Mouse (Mus musculus) MEL (cell line): ENCODE measurements around the gene Nxnl1. TPM values are rescaled to one million over a fixed set of nuclear protein-coding genes. Genes with fewer than 3 reads are reported as not detected.
A peak's percentile ranks its signal among the peaks of the same experiment; 100 is the strongest.

Experiments
- DNase-seq: peaks from one replicate; pipeline ENCODE4 v3.0.0; 2011; ENCODE audit warnings: low read depth, low spot score
- H3K27ac ChIP-seq: 2 replicates; pipeline ENCODE4 v1.5.1; 2012; ENCODE audit warnings: low read depth, mild to moderate bottlenecking, control low read depth, low read length, moderate library complexity; ENCODE audit not compliant: control insufficient read depth
- H3K27me3 ChIP-seq, 2 experiments: fragments of 150-350 bp in 1 of 2; sonication (generic) in 1 of 2; 2 replicates each; pipeline ENCODE4 v1.6.1; 2012; ENCODE audit warnings: low read length in 2 of 2, mild to moderate bottlenecking in 2 of 2, improper control_type of control experiment in 1 of 2, moderate library complexity in 1 of 2; ENCODE audit not compliant: insufficient read depth in 2 of 2, control insufficient read depth in 1 of 2
- H3K36me3 ChIP-seq, 2 experiments: 2 replicates each; pipeline ENCODE4 v1.6.1; 2012 to 2014; ENCODE audit warnings: low read length in 2 of 2, improper control_type of control experiment in 1 of 2, inconsistent platforms in 1 of 2, mild to moderate bottlenecking in 1 of 2; ENCODE audit not compliant: insufficient read depth in 2 of 2, control insufficient read depth in 1 of 2
- H3K4me1 ChIP-seq, 2 experiments: fragments of 150-350 bp in 1 of 2; sonication (generic) in 1 of 2; 2 replicates each; pipeline ENCODE4 v1.6.1; 2012; ENCODE audit warnings: low read length in 2 of 2, improper control_type of control experiment in 1 of 2, mild to moderate bottlenecking in 1 of 2; ENCODE audit not compliant: insufficient read depth in 2 of 2, control insufficient read depth in 1 of 2
- H3K4me3 ChIP-seq, 2 experiments: fragments of 150-350 bp in 1 of 2; sonication (generic) in 1 of 2; 2 replicates each; pipeline ENCODE4 v1.5.1; 2012; ENCODE audit warnings: low read depth in 2 of 2, low read length in 2 of 2, mild to moderate bottlenecking in 2 of 2, moderate library complexity in 2 of 2, control low read depth in 1 of 2, improper control_type of control experiment in 1 of 2; ENCODE audit not compliant: control insufficient read depth in 1 of 2, insufficient read depth in 1 of 2
- H3K79me2 ChIP-seq: 2 replicates; pipeline ENCODE4 v1.6.1; 2012; ENCODE audit warnings: mild to moderate bottlenecking, low read length, moderate library complexity; ENCODE audit not compliant: control insufficient read depth, poor library complexity, insufficient read depth
- H3K9ac ChIP-seq: 2 replicates; pipeline ENCODE4 v1.6.1; 2012; ENCODE audit warnings: low read depth, mild to moderate bottlenecking, control low read depth, low read length, moderate library complexity; ENCODE audit not compliant: control insufficient read depth, poor library complexity, severe bottlenecking
- H3K9me3 ChIP-seq: fragments of 150-350 bp; sonication (generic); replicated peaks from 2 replicates; pipeline ENCODE4 v1.6.1; 2012; ENCODE audit warnings: mild to moderate bottlenecking, low read length, improper control_type of control experiment, moderate library complexity; ENCODE audit not compliant: insufficient read depth
- BHLHE40 ChIP-seq: IDR thresholded peaks from 2 replicates; pipeline ENCODE4 v1.6.1; 2012; ENCODE audit warnings: low read depth, mild to moderate bottlenecking, inconsistent platforms, low read length, improper control_type of control experiment, borderline replicate concordance
- CTCF ChIP-seq, 3 experiments: IDR thresholded peaks in 2 of 3; conservative IDR thresholded peaks in 1 of 3; 2 replicates each; pipeline ENCODE4 v1.5.1; 2011 to 2012; ENCODE audit warnings: low read length in 3 of 3, low read depth in 2 of 3, mild to moderate bottlenecking in 2 of 3, improper control_type of control experiment in 1 of 3, inconsistent platforms in 1 of 3, mixed read lengths in 1 of 3, moderate library complexity in 1 of 3; ENCODE audit not compliant: control insufficient read depth in 1 of 3, insufficient read depth in 1 of 3, poor library complexity in 1 of 3, severe bottlenecking in 1 of 3
- ELF1 ChIP-seq: IDR thresholded peaks from 2 replicates; pipeline ENCODE4 v1.6.1; 2014; ENCODE audit warnings: low read depth, mild to moderate bottlenecking, inconsistent platforms, low read length, improper control_type of control experiment, moderate library complexity
- ETS1 ChIP-seq: IDR thresholded peaks from 2 replicates; pipeline ENCODE4 v1.6.1; 2012; ENCODE audit warnings: low read depth, mild to moderate bottlenecking, inconsistent platforms, low read length, improper control_type of control experiment, moderate library complexity
- HCFC1 ChIP-seq: IDR thresholded peaks from 2 replicates; pipeline ENCODE4 v1.6.1; 2012; ENCODE audit warnings: low read depth, mild to moderate bottlenecking, inconsistent platforms, low read length, improper control_type of control experiment, moderate library complexity
- KAT2A ChIP-seq: conservative IDR thresholded peaks from 2 replicates; pipeline ENCODE4 v1.6.1; 2012; ENCODE audit warnings: low read depth, low read length, improper control_type of control experiment, inconsistent platforms
- MAFK ChIP-seq: IDR thresholded peaks from 2 replicates; pipeline ENCODE4 v1.6.1; 2011; ENCODE audit warnings: low read depth, mild to moderate bottlenecking, low read length, improper control_type of control experiment, borderline replicate concordance
- MAZ ChIP-seq: IDR thresholded peaks from 2 replicates; pipeline ENCODE4 v1.6.1; 2012; ENCODE audit warnings: low read depth, mild to moderate bottlenecking, inconsistent platforms, low read length, improper control_type of control experiment
- MXI1 ChIP-seq: IDR thresholded peaks from 2 replicates; pipeline ENCODE4 v1.6.1; 2011; ENCODE audit warnings: mild to moderate bottlenecking, low read depth, low read length, improper control_type of control experiment
- MYB ChIP-seq: IDR thresholded peaks from 2 replicates; pipeline ENCODE4 v1.6.1; 2011; ENCODE audit warnings: mild to moderate bottlenecking, low read depth, low read length, improper control_type of control experiment
- MYC ChIP-seq: IDR thresholded peaks from 2 replicates; pipeline ENCODE4 v1.6.1; 2011; ENCODE audit warnings: low read depth, mild to moderate bottlenecking, low read length, improper control_type of control experiment, moderate library complexity
- POLR2AphosphoS2 ChIP-seq: IDR thresholded peaks from 2 replicates; pipeline ENCODE4 v1.6.1; 2011; ENCODE audit warnings: low read length, improper control_type of control experiment
- RAD21 ChIP-seq: IDR thresholded peaks from 2 replicates; pipeline ENCODE4 v1.6.1; 2011; ENCODE audit warnings: mild to moderate bottlenecking, low read depth, low read length, improper control_type of control experiment
- RCOR1 ChIP-seq: IDR thresholded peaks from 2 replicates; pipeline ENCODE4 v1.6.1; 2012; ENCODE audit warnings: low read depth, mild to moderate bottlenecking, inconsistent platforms, low read length, improper control_type of control experiment
- SIN3A ChIP-seq: IDR thresholded peaks from 2 replicates; pipeline ENCODE4 v1.6.1; 2012; ENCODE audit warnings: low read length, improper control_type of control experiment, inconsistent platforms
- SMC3 ChIP-seq: IDR thresholded peaks from 2 replicates; pipeline ENCODE4 v1.6.1; 2011; ENCODE audit warnings: low read depth, low read length, improper control_type of control experiment
- TBP ChIP-seq: IDR thresholded peaks from 2 replicates; pipeline ENCODE4 v1.8.0; 2011; ENCODE audit warnings: low read depth, low read length, improper control_type of control experiment
- USF1 ChIP-seq: IDR thresholded peaks from 2 replicates; pipeline ENCODE4 v1.6.1; 2014; ENCODE audit warnings: low read depth, mild to moderate bottlenecking, inconsistent platforms, low read length, improper control_type of control experiment, moderate library complexity
- ZC3H11A ChIP-seq: IDR thresholded peaks from 2 replicates; pipeline ENCODE4 v1.6.1; 2012; ENCODE audit warnings: low read depth, mild to moderate bottlenecking, inconsistent platforms, low read length, improper control_type of control experiment
- ZKSCAN1 ChIP-seq: IDR thresholded peaks from 2 replicates; pipeline ENCODE4 v1.6.1; 2012; ENCODE audit warnings: low read depth, mild to moderate bottlenecking, inconsistent platforms, low read length, improper control_type of control experiment, moderate library complexity
- ZNF384 ChIP-seq: IDR thresholded peaks from 2 replicates; pipeline ENCODE4 v1.6.1; 2012; ENCODE audit warnings: low read depth, mild to moderate bottlenecking, inconsistent platforms, low read length, improper control_type of control experiment
- polyA plus RNA-seq, 2 experiments: library from polyadenylated mRNA; stranded (reverse) in 1 of 2; unstranded in 1 of 2; fragments of >175 nt in 1 of 2; fragments of >200 nt in 1 of 2; gene quantifications; 2 replicates each; pipeline versions ENCODE4 v1.2.1 to v1.2.4; 2012; ENCODE audit warnings: low replicate concordance in 2 of 2, low read depth in 1 of 2; ENCODE audit not compliant: insufficient read length in 2 of 2, insufficient read depth in 1 of 2, missing spikeins in 1 of 2
- total RNA-seq: library from RNA; depleted of rRNA; stranded (reverse); fragments of 300-350 nt; gene quantifications from 2 replicates; pipeline ENCODE4 v1.2.3, GENCODE M21; 2012

The Nxnl1 gene
- total and polyA plus RNA-seq, 3 experiments, result 0.04 to 1.2 TPM; not detected in 1

- Histone ChIP-seq H3K9ac (no peak overlapping the region), H3K4me3 (no peak overlapping the region), H3K36me3 (peaks cover 0 to 12% of the 10 kb centered on the region in 2 experiments; a peak in 3 of 4 replicates), H3K27ac (no peak overlapping the region), H3K27me3 (no peaks in the 10 kb centered on the region), H3K79me2 (peaks cover 21% of the 10 kb centered on the region), H3K4me1 (peaks cover 9 to 27% of the 10 kb centered on the region in 2 experiments), H3K9me3 (no peaks in the 10 kb centered on the region)
- peak; percentile 85 for DNase-seq
- TF ChIP-seq USF1 (no peak), HCFC1 (peak; percentile 48; the same call in 1 of the 2 replicates), MXI1 (no peak), ZC3H11A (peak; percentile 40; the same call in 1 of the 2 replicates), SMC3 (peak; percentile 75), BHLHE40 (no peak), MYC (no peak), ELF1 (no peak), RAD21 (peak; percentile 30), CTCF (IDR thresholded peaks at IDR 0.05 in 2 of 3, conservative IDR thresholded peaks at IDR 0.05 in 1 of 3; ENCODE audit: control insufficient read depth in 1 of 3, insufficient read depth in 1 of 3, low read depth in 2 of 3, low read length in 3 of 3, poor library complexity in 1 of 3, severe bottlenecking in 1 of 3) (peak; percentile 79 to 99 (median 99)), SIN3A (0 out of 2 replicates have a peak, but pooled peaks have one; percentile 24)
These were observed 29.5 kb upstream of the Nxnl1 start for GRCm38 (mm10) chr8:71595862-71596261.

GRCm38 (mm10) chr8:71594324-71594722 lies 27.9 kb upstream of the Nxnl1 start:
- H3K9ac ChIP-seq, result no peak overlapping the region
- peaks cover 9 to 28% of the 10 kb centered on the region in 2 experiments for H3K4me1 ChIP-seq

GRCm38 (mm10) chr8:71593556-71594323 lies 27.3 kb upstream of the Nxnl1 start:
- peaks cover 0 to 12% of the 10 kb centered on the region in 2 experiments; a peak in 3 of 4 replicates for H3K36me3 ChIP-seq
- no peak overlapping the region for H3K27ac ChIP-seq
- peak overlapping the region; percentile 89; the same call in 1 of the 2 replicates for H3K9ac ChIP-seq
- peak overlapping the region in 1 of 2 experiments; percentile 79; a peak in 2 of 4 replicates for H3K4me3 ChIP-seq
- peaks cover 21% of the 10 kb centered on the region for H3K79me2 ChIP-seq
- no peaks in the 10 kb centered on the region for H3K9me3 ChIP-seq
- no peak for DNase-seq
- no peak for TF ChIP-seq ETS1
- TF ChIP-seq MAZ, result no peak
- TF ChIP-seq KAT2A, result no peak
- TF ChIP-seq RCOR1, result no peak
- TF ChIP-seq POLR2AphosphoS2, result no peak
- no peak for TF ChIP-seq MYB
- no peak for TF ChIP-seq SIN3A
- H3K27me3 ChIP-seq, result no peaks in the 10 kb centered on the region
- H3K4me1 ChIP-seq, result peaks cover 9 to 28% of the 10 kb centered on the region in 2 experiments

More at GRCm38 (mm10) chr8:71594324-71594722, 27.9 kb upstream of the Nxnl1 start:
- H3K4me3 ChIP-seq, result no peak overlapping the region
- peaks cover 0 to 12% of the 10 kb centered on the region in 2 experiments; a peak in 3 of 4 replicates for H3K36me3 ChIP-seq
- peaks cover 21% of the 10 kb centered on the region for H3K79me2 ChIP-seq
- no peaks in the 10 kb centered on the region for H3K9me3 ChIP-seq
- no peak for DNase-seq
- no peak overlapping the region for H3K27ac ChIP-seq
- no peaks in the 10 kb centered on the region for H3K27me3 ChIP-seq
- TF ChIP-seq RAD21 (no peak), TBP (no peak), ZNF384 (peak; percentile 57; the same call in 1 of the 2 replicates), ZKSCAN1 (no peak), MAFK (0 out of 2 replicates have a peak, but pooled peaks have one; percentile 43)
- TF ChIP-seq, all 39 proteins: peak for 2
